Mouse (Mus musculus) adrenal gland, postnatal 36 days (tissue): Measurements from ENCODE around the gene Tmod1. TPM values are rescaled to one million over a fixed set of nuclear protein-coding genes. Genes with fewer than 3 reads are reported as not detected.

ENCODE experiments used
- DNase-seq, 2 experiments: peaks; one replicate each; pipeline ENCODE4 v3.0.0; 2021; ENCODE audit warnings: mixed read lengths in 1 of 2
- long read RNA-seq, 2 experiments: library from polyadenylated mRNA; stranded (forward); transcript quantifications; one replicate each; pipeline ENCODE4 v2.0.0; 2021; ENCODE audit warnings: borderline sequencing depth in 2 of 2
- total RNA-seq, 2 experiments: library from RNA; stranded (reverse); gene quantifications; 2 replicates each; pipeline ENCODE4 v1.2.3; 2021

Tmod1 gene
- 1 to 10 TPM; 2.0 to 6.6 TPM for total RNA-seq
- long read RNA-seq, experiment 1, partial matches to known transcripts: 0 of 1 reads
- long read RNA-seq, experiment 1, other reads (novel, unspliced or antisense): 0 of 1 reads
- long read RNA-seq, experiment 2, partial matches to known transcripts: 0 of 2 reads
- long read RNA-seq, experiment 2, other reads (novel, unspliced or antisense): 1 of 2 reads

DNA sequence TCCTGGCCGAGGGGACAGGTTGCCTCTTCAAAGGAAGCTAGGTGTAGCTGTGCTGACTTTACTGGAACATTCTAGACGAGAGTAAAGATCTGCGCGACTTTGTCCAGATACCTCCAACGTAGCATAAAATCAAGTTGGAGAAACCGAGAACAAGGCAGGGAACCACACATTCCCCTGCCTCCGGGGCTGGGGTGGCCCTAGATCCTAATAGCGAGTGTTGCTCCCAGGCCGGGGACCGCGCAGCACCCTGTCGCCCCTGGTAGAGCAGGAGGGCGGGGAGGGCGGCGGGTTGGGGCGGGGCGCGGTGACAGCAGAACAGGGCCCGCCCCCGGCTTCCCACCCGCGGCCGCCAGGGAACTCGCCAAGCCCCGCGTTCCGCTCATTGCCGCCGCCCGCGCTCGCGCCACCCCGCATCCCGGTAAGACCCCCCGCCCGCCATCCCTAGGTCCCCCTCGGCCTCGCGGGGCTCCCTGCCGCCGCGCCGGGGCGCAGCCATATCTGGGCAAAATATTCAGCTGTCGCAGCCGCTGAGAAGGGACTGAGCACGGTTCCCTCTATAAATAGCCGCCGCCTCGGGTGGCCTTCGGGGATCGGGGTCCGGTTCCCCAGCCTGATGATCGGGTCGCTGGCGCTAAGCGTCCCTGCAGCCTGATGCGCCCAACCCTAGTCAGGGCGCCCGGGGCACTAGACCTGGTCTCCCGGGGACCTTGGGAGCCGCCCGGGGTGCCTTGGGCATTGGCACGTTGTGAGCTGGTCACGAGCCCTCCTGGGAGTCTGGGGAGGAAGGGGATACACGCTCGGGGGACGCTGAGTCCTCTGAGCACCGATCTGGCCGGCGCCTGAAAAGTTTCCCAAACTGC is at the start of gene Tmod1:
Gene Tmod1, plus strand, starts transcription at position 44 of the 860 bp plus-strand sequence.
- peak; percentile 81 to 89 for DNase-seq

DNA sequence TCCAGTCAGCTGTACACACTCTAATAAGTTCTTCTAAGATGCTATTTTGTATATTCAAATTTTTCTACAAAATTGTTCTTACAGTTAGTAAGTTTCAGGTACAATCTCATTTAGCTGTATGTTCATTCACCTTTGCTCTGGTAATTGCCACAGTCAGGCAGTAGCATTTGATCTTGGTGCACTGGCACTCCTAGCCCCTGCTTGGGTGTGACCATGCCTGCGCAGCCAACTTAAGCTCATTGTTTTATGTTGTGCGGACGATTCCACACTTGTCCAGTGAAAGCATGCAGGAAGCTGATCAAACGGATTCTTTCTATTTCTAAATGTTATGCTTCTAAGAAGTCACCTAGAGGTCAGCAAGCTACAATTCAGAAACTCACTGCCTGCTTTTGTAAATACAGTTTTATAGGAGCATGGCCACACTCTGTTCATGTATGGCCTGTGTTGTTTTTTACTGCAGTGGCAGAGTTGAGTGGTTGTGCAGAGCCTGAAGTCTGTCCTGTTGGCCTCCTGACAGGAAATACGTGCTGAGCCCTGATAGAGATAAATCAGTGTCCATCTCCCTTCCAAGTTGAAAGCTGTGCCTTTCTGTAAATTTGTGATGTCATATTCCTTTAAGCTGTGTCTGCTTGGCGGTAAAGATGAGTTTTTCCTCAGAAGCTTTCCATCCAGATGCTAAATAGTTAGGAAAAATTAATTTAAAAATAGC is 48.2 kb upstream of the Tmod1 start:
- DNase-seq: no peak

GRCm38 (mm10) chr4:45998536-45998935 is 40.2 kb upstream of the Tmod1 start:
- DNase-seq: no peak

- no peak for DNase-seq
Measured at GRCm38 (mm10) chr4:46008142-46008793, 30.5 kb upstream of the Tmod1 start.

- DNase-seq: no peak
Measured at GRCm38 (mm10) chr4:46011698-46012097, 27.0 kb upstream of the Tmod1 start.

- DNase-seq: no peak
Measured at GRCm38 (mm10) chr4:46015605-46016004, 23.1 kb upstream of the Tmod1 start.

GRCm38 (mm10) chr4:46023021-46023481 is 15.7 kb upstream of the Tmod1 start:
- no peak for DNase-seq

- peak; percentile 44 to 55 for DNase-seq
Measured at GRCm38 (mm10) chr4:46025893-46026292, 12.8 kb upstream of the Tmod1 start.

DNA sequence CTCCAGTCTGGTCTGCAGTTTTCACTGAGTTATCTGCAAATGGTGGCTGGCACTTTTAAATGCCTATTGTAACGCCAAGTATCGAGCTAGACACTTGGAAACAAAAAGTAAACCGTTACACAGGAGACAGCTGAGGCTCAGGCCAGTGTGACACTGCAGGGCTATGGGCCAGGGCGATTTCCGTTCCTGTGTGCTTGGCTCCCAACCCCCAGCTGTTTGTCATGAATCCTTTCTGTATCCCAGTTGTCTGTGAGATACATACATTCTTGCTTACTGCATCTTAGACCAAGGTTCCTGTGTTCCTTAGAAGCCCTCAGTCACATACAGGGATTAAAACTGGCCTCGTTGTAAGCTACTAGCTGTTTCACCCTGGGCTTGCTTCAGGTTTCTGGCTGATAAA is 10.5 kb upstream of the Tmod1 start:
- no peak for DNase-seq

- DNase-seq: no peak
Measured at GRCm38 (mm10) chr4:46028781-46029180, 10.0 kb upstream of the Tmod1 start.

GRCm38 (mm10) chr4:46029552-46029951 is 9.2 kb upstream of the Tmod1 start:
- peak in 1 of 2 experiments; percentile 47 for DNase-seq

GRCm38 (mm10) chr4:46032448-46032847 is 6.3 kb upstream of the Tmod1 start:
- DNase-seq: no peak

- no peak for DNase-seq
Measured at GRCm38 (mm10) chr4:46033197-46033596, 5.5 kb upstream of the Tmod1 start.

- DNase-seq: no peak
Measured at GRCm38 (mm10) chr4:46038591-46038891, 194 bp upstream of the Tmod1 start.

GRCm38 (mm10) chr4:46039899-46040298 is 1.2 kb downstream of the Tmod1 start:
- DNase-seq: no peak

DNA sequence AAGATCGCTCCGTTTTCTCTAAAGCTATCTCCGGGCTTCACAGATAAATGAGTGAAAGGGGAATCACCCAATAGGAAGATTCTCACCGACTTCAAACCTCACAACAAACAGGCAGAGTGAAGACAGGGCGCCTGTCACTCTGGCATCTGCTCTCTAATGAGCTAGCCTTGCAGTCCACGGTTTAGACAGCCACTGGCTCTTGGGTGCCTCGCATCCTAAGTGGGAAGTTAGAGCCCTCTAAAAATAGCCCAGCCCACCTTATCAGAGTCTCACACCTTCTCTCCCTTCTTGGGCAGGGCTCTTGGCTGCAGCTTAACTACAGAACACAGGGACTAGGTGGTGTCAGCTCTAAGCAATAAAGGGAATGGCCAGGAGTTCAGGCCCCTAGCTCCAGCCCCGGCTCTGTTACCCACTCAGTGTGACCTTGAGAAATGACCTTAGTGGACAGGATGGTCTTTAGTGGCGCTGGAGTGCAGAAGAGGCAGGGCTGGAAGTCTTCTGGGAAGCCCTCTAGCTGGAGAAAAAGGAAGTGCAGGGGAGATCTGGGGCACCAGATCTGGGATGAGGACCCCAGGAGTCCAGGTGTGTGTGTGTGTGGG is 2.0 kb downstream of the Tmod1 start:
- peak in 1 of 2 experiments; percentile 45 for DNase-seq

DNA sequence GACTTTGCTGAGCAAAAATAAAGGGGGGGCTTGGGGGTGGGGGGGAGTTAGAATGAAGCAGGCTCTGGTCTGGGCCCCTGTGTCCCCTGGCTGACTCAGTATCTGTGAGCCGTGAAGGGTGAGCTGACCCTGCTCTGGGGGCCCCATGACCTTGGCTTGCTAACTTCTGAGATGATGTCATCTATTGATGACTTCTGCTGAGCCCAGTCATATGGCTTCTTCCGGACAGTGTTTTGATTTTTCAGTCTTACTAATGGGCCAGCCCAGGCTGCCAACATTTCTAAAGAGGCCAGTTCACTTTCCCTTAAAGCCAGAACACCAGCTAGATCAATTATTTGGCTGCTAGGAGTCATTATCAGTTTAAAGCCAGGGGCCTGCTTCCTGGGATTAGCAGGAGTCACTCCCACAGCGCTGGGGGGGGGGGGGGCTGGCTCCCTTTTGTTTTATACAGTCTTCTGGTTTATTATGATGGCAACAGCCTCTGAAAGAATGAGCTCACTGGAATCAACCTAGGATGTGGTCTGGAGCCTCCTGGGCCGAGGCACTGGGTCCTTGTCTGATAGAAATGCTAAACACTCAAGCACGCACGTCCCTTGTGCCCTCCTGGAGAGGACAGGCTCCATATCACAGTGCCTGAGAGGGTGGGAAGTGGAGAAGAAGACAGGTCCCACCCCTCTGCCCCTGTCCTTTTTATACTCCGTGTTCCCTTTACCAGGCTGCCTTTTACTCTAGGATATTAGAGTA is 3.2 kb downstream of the Tmod1 start:
- DNase-seq: peak; percentile 63 to 67

DNA sequence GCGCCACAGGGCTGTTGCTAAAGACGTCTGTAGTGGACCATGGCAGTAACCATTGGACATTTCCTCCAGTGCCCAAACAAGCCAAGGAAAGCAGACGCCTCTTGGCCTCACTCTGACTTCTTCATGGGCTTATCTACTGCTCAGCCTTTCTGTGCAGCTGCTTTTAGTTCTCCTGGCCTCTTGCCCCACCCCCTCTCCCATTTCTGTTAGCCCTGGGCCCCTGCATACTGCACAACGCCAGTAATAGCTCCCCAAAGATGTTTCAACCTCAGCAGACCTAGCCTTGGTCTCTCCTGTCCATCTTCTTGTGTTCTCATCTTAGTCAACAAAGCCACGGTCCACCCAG is 3.7 kb downstream of the Tmod1 start:
- DNase-seq: no peak

- no peak for DNase-seq
Measured at GRCm38 (mm10) chr4:46043361-46043760, 4.6 kb downstream of the Tmod1 start.

GRCm38 (mm10) chr4:46047971-46048370 is 9.2 kb downstream of the Tmod1 start:
- no peak for DNase-seq

- DNase-seq: no peak
Measured at GRCm38 (mm10) chr4:46048418-46048817, 9.7 kb downstream of the Tmod1 start.
